Mouse (Mus musculus) yolk sac, embryonic 10.5 days (tissue): ENCODE measurements around the gene Fzd5.

Experiments used
- DNase-seq: peaks from one replicate; pipeline ENCODE4 v3.0.0-alpha.2; 2017; ENCODE audit warnings: low spot score

Fzd5 gene

GRCm38 (mm10) chr1:64684440-64684839 lies 53.1 kb downstream of the Fzd5 start:
- no peak for DNase-seq

GRCm38 (mm10) chr1:64683039-64683438 lies 54.5 kb downstream of the Fzd5 start:
- DNase-seq, result no peak

GRCm38 (mm10) chr1:64681499-64681898 lies 56.1 kb downstream of the Fzd5 start:
- DNase-seq, result no peak
